Mouse (Mus musculus): ENCODE data around the gene P3h1. TPM values are rescaled to one million over a fixed set of nuclear protein-coding genes. Genes with fewer than 3 reads are reported as not detected.
A peak's percentile ranks its signal among the peaks of the same experiment; 100 is the strongest.

The P3h1 gene
- polyA plus RNA-seq, 1 experiment, result 26.1 TPM

GRCm38 (mm10) chr4:119224534-119224933 lies 8.2 kb upstream of the P3h1 start:
- Histone ChIP-seq H3K79me3 (ENCODE audit: low read depth) (no peaks in the 10 kb centered on the region), H3K36me3 (ENCODE audit: control insufficient read depth, insufficient read depth) (peaks cover 27% of the 10 kb centered on the region), H3K27me3 (ENCODE audit: control insufficient read depth, insufficient read depth, insufficient read length) (no peaks in the 10 kb centered on the region), H3K4me3 (ENCODE audit: insufficient read depth, poor library complexity, severe bottlenecking) (no peak overlapping the region), H3K79me2 (ENCODE audit: control insufficient read depth, insufficient read depth) (no peaks in the 10 kb centered on the region), H3ac (ENCODE audit: control insufficient read depth, insufficient read length, low read depth) (no peak overlapping the region)
- no peak for TF ChIP-seq USF1 (IDR thresholded peaks at IDR 0.05; ENCODE audit: low read depth)
- no peak for TF ChIP-seq MAX (IDR thresholded peaks at IDR 0.05)
- TF ChIP-seq FOSL1 (IDR thresholded peaks at IDR 0.05; ENCODE audit: insufficient read depth, low read length, poor library complexity, severe bottlenecking), result no peak
- TF ChIP-seq CEBPB (IDR thresholded peaks at IDR 0.05; ENCODE audit: low read depth), result no peak
- no peak for TF ChIP-seq CTCF (IDR thresholded peaks at IDR 0.05; ENCODE audit: control insufficient read depth, insufficient read depth, insufficient read length)
- no peak for TF ChIP-seq MYOG (IDR thresholded peaks at IDR 0.05; ENCODE audit: control insufficient read depth, extremely low read depth, insufficient read length)
- no peak for TF ChIP-seq MYOD1 (IDR thresholded peaks at IDR 0.05; ENCODE audit: control insufficient read depth, insufficient read length, low read depth)

GRCm38 (mm10) chr4:119225719-119226118 lies 7.0 kb upstream of the P3h1 start:
- no peak overlapping the region for H3K4me3 ChIP-seq (ENCODE audit: insufficient read depth, poor library complexity, severe bottlenecking)

GRCm38 (mm10) chr4:119226751-119227150 lies 6.0 kb upstream of the P3h1 start:
- peaks cover 6% of the 10 kb centered on the region for H3K79me2 ChIP-seq (ENCODE audit: control insufficient read depth, insufficient read depth)
- TF ChIP-seq FOSL1 (IDR thresholded peaks at IDR 0.05; ENCODE audit: insufficient read depth, low read length, poor library complexity, severe bottlenecking) (no peak), MYOD1 (IDR thresholded peaks at IDR 0.05; ENCODE audit: control insufficient read depth, insufficient read length, low read depth) (peak; percentile 7)
- H3K36me3 ChIP-seq (ENCODE audit: control insufficient read depth, insufficient read depth), result peaks cover 27% of the 10 kb centered on the region
- H3ac ChIP-seq (ENCODE audit: control insufficient read depth, insufficient read length, low read depth), result no peak overlapping the region
- no peaks in the 10 kb centered on the region for H3K27me3 ChIP-seq (ENCODE audit: control insufficient read depth, insufficient read depth, insufficient read length)
- H3K79me3 ChIP-seq (ENCODE audit: low read depth), result no peaks in the 10 kb centered on the region
- H3K4me3 ChIP-seq (ENCODE audit: insufficient read depth, poor library complexity, severe bottlenecking), result no peak overlapping the region

More at GRCm38 (mm10) chr4:119225719-119226118, 7.0 kb upstream of the P3h1 start:
- H3K36me3 ChIP-seq (ENCODE audit: control insufficient read depth, insufficient read depth), result peaks cover 27% of the 10 kb centered on the region
- no peaks in the 10 kb centered on the region for H3K79me2 ChIP-seq (ENCODE audit: control insufficient read depth, insufficient read depth)
- no peak overlapping the region for H3ac ChIP-seq (ENCODE audit: control insufficient read depth, insufficient read length, low read depth)
- H3K79me3 ChIP-seq (ENCODE audit: low read depth), result no peaks in the 10 kb centered on the region
- H3K27me3 ChIP-seq (ENCODE audit: control insufficient read depth, insufficient read depth, insufficient read length), result no peaks in the 10 kb centered on the region
- TF ChIP-seq CTCF (IDR thresholded peaks at IDR 0.05; ENCODE audit: control insufficient read depth, insufficient read depth, insufficient read length) (no peak), MYOG (IDR thresholded peaks at IDR 0.05; ENCODE audit: control insufficient read depth, extremely low read depth, insufficient read length) (no peak), MAX (IDR thresholded peaks at IDR 0.05) (no peak), FOSL1 (IDR thresholded peaks at IDR 0.05; ENCODE audit: insufficient read depth, low read length, poor library complexity, severe bottlenecking) (no peak), CEBPB (IDR thresholded peaks at IDR 0.05; ENCODE audit: low read depth) (no peak), USF1 (IDR thresholded peaks at IDR 0.05; ENCODE audit: low read depth) (no peak), MYOD1 (IDR thresholded peaks at IDR 0.05; ENCODE audit: control insufficient read depth, insufficient read length, low read depth) (no peak)

- peak overlapping the region; percentile 87 for H3ac ChIP-seq (ENCODE audit: control insufficient read depth, insufficient read length, low read depth)
- H3K27me3 ChIP-seq (ENCODE audit: control insufficient read depth, insufficient read depth, insufficient read length), result no peaks in the 10 kb centered on the region
- peaks cover 3% of the 10 kb centered on the region for H3K79me3 ChIP-seq (ENCODE audit: low read depth)
- no peaks in the 10 kb centered on the region for H3K36me3 ChIP-seq (ENCODE audit: control insufficient read depth, insufficient read depth)
- peaks cover 30% of the 10 kb centered on the region for H3K79me2 ChIP-seq (ENCODE audit: control insufficient read depth, insufficient read depth)
- H3K4me3 ChIP-seq (ENCODE audit: insufficient read depth, poor library complexity, severe bottlenecking), result peak overlapping the region; percentile 71
- TF ChIP-seq MYOD1 (IDR thresholded peaks at IDR 0.05; ENCODE audit: control insufficient read depth, insufficient read length, low read depth), result no peak
- no peak for TF ChIP-seq CEBPB (IDR thresholded peaks at IDR 0.05; ENCODE audit: low read depth)
- TF ChIP-seq MYOG (IDR thresholded peaks at IDR 0.05; ENCODE audit: control insufficient read depth, extremely low read depth, insufficient read length), result no peak
- peak; percentile 15 for TF ChIP-seq MAX (IDR thresholded peaks at IDR 0.05)
- TF ChIP-seq CTCF (IDR thresholded peaks at IDR 0.05; ENCODE audit: control insufficient read depth, insufficient read depth, insufficient read length), result no peak
- TF ChIP-seq FOSL1 (IDR thresholded peaks at IDR 0.05; ENCODE audit: insufficient read depth, low read length, poor library complexity, severe bottlenecking), result no peak
- TF ChIP-seq USF1 (IDR thresholded peaks at IDR 0.05; ENCODE audit: low read depth), result no peak
Observed at GRCm38 (mm10) chr4:119233256-119233901, 664 bp downstream of the P3h1 start.

GRCm38 (mm10) chr4:119234348-119234747 lies 1.6 kb downstream of the P3h1 start:
- no peak for TF ChIP-seq CEBPB (IDR thresholded peaks at IDR 0.05; ENCODE audit: low read depth)
- TF ChIP-seq MYOG (IDR thresholded peaks at IDR 0.05; ENCODE audit: control insufficient read depth, extremely low read depth, insufficient read length), result no peak
- no peak for TF ChIP-seq FOSL1 (IDR thresholded peaks at IDR 0.05; ENCODE audit: insufficient read depth, low read length, poor library complexity, severe bottlenecking)
- no peak for TF ChIP-seq CTCF (IDR thresholded peaks at IDR 0.05; ENCODE audit: control insufficient read depth, insufficient read depth, insufficient read length)
- TF ChIP-seq USF1 (IDR thresholded peaks at IDR 0.05; ENCODE audit: low read depth), result no peak
- no peak for TF ChIP-seq MYOD1 (IDR thresholded peaks at IDR 0.05; ENCODE audit: control insufficient read depth, insufficient read length, low read depth)
- TF ChIP-seq MAX (IDR thresholded peaks at IDR 0.05), result no peak
- peaks cover under 1% of the 10 kb centered on the region for H3K36me3 ChIP-seq (ENCODE audit: control insufficient read depth, insufficient read depth)
- H3K27me3 ChIP-seq (ENCODE audit: control insufficient read depth, insufficient read depth, insufficient read length), result no peaks in the 10 kb centered on the region
- H3K79me2 ChIP-seq (ENCODE audit: control insufficient read depth, insufficient read depth), result peaks cover 30% of the 10 kb centered on the region
- H3ac ChIP-seq (ENCODE audit: control insufficient read depth, insufficient read length, low read depth), result peak overlapping the region; percentile 45
- no peak overlapping the region for H3K4me3 ChIP-seq (ENCODE audit: insufficient read depth, poor library complexity, severe bottlenecking)
- H3K79me3 ChIP-seq (ENCODE audit: low read depth), result peaks cover 3% of the 10 kb centered on the region

DNA sequence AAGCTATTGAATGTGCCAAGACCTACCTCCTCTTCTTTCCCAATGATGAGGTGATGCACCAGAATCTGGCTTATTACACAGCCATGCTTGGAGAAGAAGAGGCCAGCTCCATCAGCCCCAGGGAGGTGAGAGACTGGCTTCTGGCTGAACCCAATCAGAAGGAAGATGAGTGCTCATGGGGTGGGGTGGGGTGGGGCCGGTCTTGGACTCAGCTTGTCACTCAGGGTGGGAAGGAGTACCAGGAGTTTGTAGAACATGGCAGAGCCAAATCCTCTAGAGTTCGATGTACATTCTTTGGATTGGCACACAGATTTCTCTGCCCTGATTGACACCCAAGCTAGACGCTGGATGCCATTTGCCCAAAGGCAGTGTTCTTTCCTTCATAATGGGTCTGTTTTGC lies 5.9 kb downstream of the P3h1 start:
- H3K27me3 ChIP-seq (ENCODE audit: control insufficient read depth, insufficient read depth, insufficient read length), result no peaks in the 10 kb centered on the region
- no peak overlapping the region for H3K4me3 ChIP-seq (ENCODE audit: insufficient read depth, poor library complexity, severe bottlenecking)
- H3K79me2 ChIP-seq (ENCODE audit: control insufficient read depth, insufficient read depth), result peaks cover 10% of the 10 kb centered on the region
- H3ac ChIP-seq (ENCODE audit: control insufficient read depth, insufficient read length, low read depth), result no peak overlapping the region
- no peaks in the 10 kb centered on the region for H3K79me3 ChIP-seq (ENCODE audit: low read depth)
- peaks cover 24% of the 10 kb centered on the region for H3K36me3 ChIP-seq (ENCODE audit: control insufficient read depth, insufficient read depth)
- TF ChIP-seq MYOG (IDR thresholded peaks at IDR 0.05; ENCODE audit: control insufficient read depth, extremely low read depth, insufficient read length), result no peak
- TF ChIP-seq CEBPB (IDR thresholded peaks at IDR 0.05; ENCODE audit: low read depth), result no peak
